Mouse (Mus musculus) midbrain, embryonic 13.5 days (tissue): Measurements from ENCODE around the gene Mcf2l. TPM values are rescaled to one million over a fixed set of nuclear protein-coding genes. Genes with fewer than 3 reads are reported as not detected.

Experiments
- ATAC-seq: fragments of 200-750 bp; cut with Nextera tagmentation; 2 replicates; pipeline ENCODE4 v1.8.0; 2017; ENCODE audit warnings: mild to moderate bottlenecking, moderate TSS enrichment, moderate library complexity
- H3K27ac ChIP-seq: fragments of 300-500 bp; sonication (generic); 2 replicates; pipeline ENCODE4 v1.5.1; 2015; ENCODE audit warnings: inconsistent platforms, mild to moderate bottlenecking, moderate library complexity
- H3K27me3 ChIP-seq: fragments of 300-500 bp; sonication (generic); 2 replicates; pipeline ENCODE4 v1.6.1; 2015; ENCODE audit warnings: mild to moderate bottlenecking, inconsistent platforms
- H3K36me3 ChIP-seq: fragments of 300-500 bp; sonication (generic); 2 replicates; pipeline ENCODE4 v1.6.1; 2015; ENCODE audit warnings: mild to moderate bottlenecking, inconsistent platforms
- H3K4me1 ChIP-seq: fragments of 300-500 bp; sonication (generic); replicated peaks from 2 replicates; pipeline ENCODE4 v1.6.1; 2015; ENCODE audit warnings: inconsistent platforms
- H3K4me2 ChIP-seq: fragments of 300-500 bp; sonication (generic); replicated peaks from 2 replicates; pipeline ENCODE4 v1.6.1; 2015; ENCODE audit warnings: moderate library complexity, mild to moderate bottlenecking, inconsistent platforms
- H3K4me3 ChIP-seq: fragments of 300-500 bp; sonication (generic); replicated peaks from 2 replicates; pipeline ENCODE4 v1.5.1; 2015; ENCODE audit warnings: mild to moderate bottlenecking, inconsistent platforms
- H3K9ac ChIP-seq: fragments of 300-500 bp; sonication (generic); replicated peaks from 2 replicates; pipeline ENCODE4 v1.6.1; 2015; ENCODE audit warnings: mild to moderate bottlenecking, inconsistent platforms
- H3K9me3 ChIP-seq: fragments of 300-500 bp; sonication (generic); 2 replicates; pipeline ENCODE4 v1.6.1; 2016; ENCODE audit warnings: mild to moderate bottlenecking, inconsistent platforms
- WGBS: fragments of 180-500 bp; shearing (Covaris S2); methylation state at CpG from one replicate; pipeline ENCODE4 v1.1.7; 2015; 5-methylcytosine and 5-hydroxymethylcytosine counted together
- polyA plus RNA-seq: library from polyadenylated mRNA; unstranded; fragments of >200 nt; fragmentation: Nextera tagmentation; extraction: Ambion mirVana; gene quantifications from 2 replicates; pipeline ENCODE4 v1.2.1, GENCODE M21; 2015

Mcf2l gene
- polyA plus RNA-seq, 1 experiment from 2014 or later: 130 TPM

- no peak overlapping the region for H3K9ac ChIP-seq
- H3K4me1 ChIP-seq: no peaks in the 10 kb centered on the region
- H3K4me2 ChIP-seq: no peak overlapping the region
- H3K36me3 ChIP-seq: peaks cover 87% of the 10 kb centered on the region
- H3K4me3 ChIP-seq: no peak overlapping the region
- ATAC-seq: no peak
- WGBS: 82% methylated on average over 8 of the region's 8 CpGs
- no peaks in the 10 kb centered on the region for H3K27me3 ChIP-seq
- H3K27ac ChIP-seq: no peak overlapping the region
- no peaks in the 10 kb centered on the region for H3K9me3 ChIP-seq
Measured at GRCm38 (mm10) chr8:12987571-12987970, 114.0 kb downstream of the Mcf2l start.

DNA sequence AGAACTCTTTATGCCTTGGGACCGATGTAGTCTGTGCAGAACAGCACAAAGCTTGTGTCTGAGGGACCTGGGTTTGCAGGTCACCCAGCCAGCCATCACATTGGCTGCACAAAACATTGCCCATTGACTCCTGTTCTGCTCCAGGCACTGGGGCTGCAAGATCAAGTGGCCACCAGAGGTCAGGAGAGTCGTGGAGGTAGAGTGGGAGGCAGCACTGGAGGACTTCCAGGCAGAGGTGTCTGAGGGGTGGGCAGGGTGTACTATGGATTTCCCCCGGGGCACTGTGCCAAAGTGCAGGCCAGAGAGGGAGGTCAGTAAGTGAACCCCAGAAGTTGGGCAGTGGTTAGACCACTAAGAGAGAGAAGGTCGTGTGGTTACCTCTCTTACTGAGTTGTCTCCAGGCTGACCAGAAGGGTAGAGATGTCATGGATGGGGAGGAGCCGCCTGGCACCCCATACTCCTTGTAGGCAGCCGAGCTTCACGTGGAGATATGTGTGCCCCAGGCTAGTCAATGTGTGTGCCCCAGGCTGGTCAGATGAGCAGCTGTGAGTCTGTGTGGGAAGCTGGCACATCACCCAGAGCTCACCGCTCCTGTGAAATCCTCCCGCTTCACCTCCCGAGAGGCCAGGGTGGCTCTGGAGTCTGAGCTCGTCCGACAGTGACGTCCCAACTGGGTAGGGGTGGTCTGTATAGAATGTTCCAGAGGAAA lies 115.3 kb downstream of the Mcf2l start:
- Histone ChIP-seq H3K4me1 (no peaks in the 10 kb centered on the region), H3K27ac (no peak overlapping the region), H3K9me3 (no peaks in the 10 kb centered on the region), H3K4me2 (no peak overlapping the region), H3K4me3 (no peak overlapping the region), H3K9ac (no peak overlapping the region), H3K27me3 (no peaks in the 10 kb centered on the region), H3K36me3 (peaks cover 90% of the 10 kb centered on the region)
- no peak for ATAC-seq
- WGBS: 84% methylated on average over 13 of the region's 13 CpGs

DNA sequence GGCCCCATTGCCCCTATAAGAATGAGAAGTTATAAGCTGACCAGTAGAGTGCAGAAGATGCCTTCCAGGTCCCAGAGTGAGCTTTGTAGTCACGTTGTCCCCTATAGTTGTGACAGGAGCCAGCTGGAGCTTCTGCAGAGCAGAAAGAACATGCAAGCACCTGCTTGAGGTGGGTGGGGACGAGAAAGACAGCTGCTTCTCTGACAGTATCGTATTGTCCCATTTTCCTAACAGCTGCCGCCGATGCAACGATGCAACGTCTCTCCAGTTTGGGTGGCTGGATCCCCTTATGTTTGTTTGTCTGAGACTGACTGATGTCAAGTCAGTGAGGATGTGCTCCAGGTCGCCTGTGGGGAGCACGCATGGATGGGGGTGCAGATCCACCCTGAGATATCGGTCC lies 117.8 kb downstream of the Mcf2l start:
- no peak overlapping the region for H3K27ac ChIP-seq
- H3K4me1 ChIP-seq: no peaks in the 10 kb centered on the region
- H3K4me2 ChIP-seq: no peak overlapping the region
- no peak overlapping the region for H3K9ac ChIP-seq
- no peak for ATAC-seq
- no peaks in the 10 kb centered on the region for H3K27me3 ChIP-seq
- WGBS: 88% methylated on average over 10 of the region's 10 CpGs
- no peaks in the 10 kb centered on the region for H3K9me3 ChIP-seq
- no peak overlapping the region for H3K4me3 ChIP-seq
- peaks cover 89% of the 10 kb centered on the region for H3K36me3 ChIP-seq

GRCm38 (mm10) chr8:12994468-12994867 lies 120.9 kb downstream of the Mcf2l start:
- 85% methylated on average over 5 of the region's 5 CpGs for WGBS
- Histone ChIP-seq H3K36me3 (peaks cover 91% of the 10 kb centered on the region), H3K9me3 (no peaks in the 10 kb centered on the region), H3K27me3 (no peaks in the 10 kb centered on the region), H3K9ac (no peak overlapping the region), H3K4me1 (no peaks in the 10 kb centered on the region), H3K4me2 (no peak overlapping the region), H3K4me3 (no peak overlapping the region), H3K27ac (no peak overlapping the region)
- no peak for ATAC-seq

GRCm38 (mm10) chr8:12995481-12995880 lies 121.9 kb downstream of the Mcf2l start:
- Histone ChIP-seq H3K4me2 (no peak overlapping the region), H3K9me3 (no peaks in the 10 kb centered on the region), H3K4me1 (no peaks in the 10 kb centered on the region), H3K4me3 (no peak overlapping the region), H3K36me3 (peaks cover 92% of the 10 kb centered on the region), H3K27ac (no peak overlapping the region), H3K9ac (no peak overlapping the region), H3K27me3 (no peaks in the 10 kb centered on the region)
- WGBS: 71% methylated on average over 5 of the region's 5 CpGs
- ATAC-seq: no peak

- H3K36me3 ChIP-seq: peaks cover 93% of the 10 kb centered on the region
Measured at GRCm38 (mm10) chr8:12996831-12997275, 123.2 kb downstream of the Mcf2l start.

DNA sequence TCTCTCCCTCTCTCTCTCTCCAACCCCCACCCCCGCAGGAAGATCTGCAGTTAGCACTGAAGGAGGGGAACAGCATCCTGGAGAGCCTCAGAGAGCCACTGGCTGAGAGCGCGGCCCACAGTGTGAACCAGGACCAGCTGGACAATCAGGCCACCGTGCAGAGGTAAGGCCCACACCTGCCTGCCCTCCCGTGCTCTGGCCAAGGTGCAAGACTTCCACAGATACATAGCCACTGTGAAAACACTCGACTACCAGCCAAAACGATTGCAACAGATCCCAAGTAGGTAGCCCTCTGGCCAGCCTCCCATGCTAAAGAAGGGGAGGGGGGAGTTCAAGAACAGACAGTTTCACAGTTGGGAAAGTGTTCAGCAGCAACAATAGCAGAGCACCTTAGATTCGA lies 124.7 kb downstream of the Mcf2l start:
- H3K36me3 ChIP-seq: peaks cover 99% of the 10 kb centered on the region
- H3K4me1 ChIP-seq: no peaks in the 10 kb centered on the region
- ATAC-seq: no peak
- no peak overlapping the region for H3K27ac ChIP-seq
- H3K4me3 ChIP-seq: no peak overlapping the region
- H3K9ac ChIP-seq: no peak overlapping the region
- H3K9me3 ChIP-seq: no peaks in the 10 kb centered on the region
- WGBS: 90% methylated on average over 8 of the region's 8 CpGs
- no peaks in the 10 kb centered on the region for H3K27me3 ChIP-seq
- no peak overlapping the region for H3K4me2 ChIP-seq

More at GRCm38 (mm10) chr8:12996831-12997275, 123.2 kb downstream of the Mcf2l start:
- Histone ChIP-seq H3K27ac (no peak overlapping the region), H3K9ac (no peak overlapping the region), H3K4me3 (no peak overlapping the region), H3K27me3 (no peaks in the 10 kb centered on the region), H3K4me1 (no peaks in the 10 kb centered on the region), H3K9me3 (no peaks in the 10 kb centered on the region), H3K4me2 (no peak overlapping the region)
- ATAC-seq: no peak
- 86% methylated on average over 8 of the region's 8 CpGs for WGBS

DNA sequence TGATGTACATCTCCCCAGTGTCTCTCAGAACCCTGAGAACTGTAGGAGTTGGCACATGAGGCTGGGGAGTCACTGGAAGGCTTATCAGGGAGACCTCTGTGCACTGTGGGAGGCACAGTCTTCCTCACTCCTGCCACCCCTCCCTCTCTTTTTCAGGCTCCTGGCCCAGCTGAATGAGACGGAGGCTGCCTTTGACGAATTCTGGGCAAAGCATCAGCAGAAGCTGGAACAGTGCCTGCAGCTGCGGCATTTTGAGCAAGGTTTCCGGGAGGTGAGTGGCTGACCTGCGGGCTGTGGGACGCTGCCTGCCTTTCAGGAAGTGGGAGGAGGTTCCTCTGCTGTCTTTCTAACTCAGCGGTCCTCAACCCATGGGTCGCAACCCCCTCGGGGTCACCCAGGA lies 126.2 kb downstream of the Mcf2l start:
- Histone ChIP-seq H3K27ac (no peak overlapping the region), H3K4me2 (no peak overlapping the region), H3K27me3 (no peaks in the 10 kb centered on the region), H3K9ac (no peak overlapping the region), H3K36me3 (peaks cover 99% of the 10 kb centered on the region), H3K4me1 (no peaks in the 10 kb centered on the region), H3K4me3 (no peak overlapping the region), H3K9me3 (no peaks in the 10 kb centered on the region)
- no peak for ATAC-seq
- 91% methylated on average over 9 of the region's 9 CpGs for WGBS

DNA sequence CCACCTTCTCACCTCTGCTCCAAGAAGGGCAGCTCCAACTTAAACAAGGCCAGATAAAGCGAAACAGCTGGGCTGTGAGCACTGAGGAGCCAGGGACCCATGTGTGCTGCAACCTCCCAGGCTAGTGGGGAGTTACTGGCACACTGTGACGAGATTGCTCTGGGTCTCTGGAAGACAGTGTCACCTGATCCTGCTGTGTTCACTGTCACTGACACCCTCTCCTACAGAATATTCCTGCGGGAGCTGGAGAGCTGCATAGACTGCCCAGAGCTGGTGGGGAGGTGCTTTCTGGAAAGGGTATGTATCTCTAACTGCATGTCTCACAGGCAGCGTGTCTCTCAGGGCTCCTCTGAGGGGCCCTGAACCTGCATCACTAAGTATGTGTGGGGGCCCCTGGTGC lies 133.9 kb downstream of the Mcf2l start:
- Histone ChIP-seq H3K27ac (no peak overlapping the region), H3K4me2 (no peak overlapping the region), H3K36me3 (peaks cover 100% of the 10 kb centered on the region), H3K27me3 (no peaks in the 10 kb centered on the region), H3K9me3 (no peaks in the 10 kb centered on the region), H3K4me3 (no peak overlapping the region), H3K9ac (no peak overlapping the region), H3K4me1 (no peaks in the 10 kb centered on the region)
- 91% methylated on average over 4 of the region's 4 CpGs for WGBS
- no peak for ATAC-seq

- Histone ChIP-seq H3K4me2 (no peak overlapping the region), H3K9me3 (no peaks in the 10 kb centered on the region), H3K4me1 (no peaks in the 10 kb centered on the region), H3K27ac (no peak overlapping the region), H3K9ac (no peak overlapping the region), H3K4me3 (no peak overlapping the region), H3K36me3 (peaks cover 100% of the 10 kb centered on the region), H3K27me3 (no peaks in the 10 kb centered on the region)
- 74% methylated on average over 4 of the region's 4 CpGs for WGBS
- no peak for ATAC-seq
Measured at GRCm38 (mm10) chr8:13010313-13010712, 136.7 kb downstream of the Mcf2l start.

GRCm38 (mm10) chr8:13019560-13019959 lies 146.0 kb downstream of the Mcf2l start:
- peaks cover 68% of the 10 kb centered on the region for H3K36me3 ChIP-seq

DNA sequence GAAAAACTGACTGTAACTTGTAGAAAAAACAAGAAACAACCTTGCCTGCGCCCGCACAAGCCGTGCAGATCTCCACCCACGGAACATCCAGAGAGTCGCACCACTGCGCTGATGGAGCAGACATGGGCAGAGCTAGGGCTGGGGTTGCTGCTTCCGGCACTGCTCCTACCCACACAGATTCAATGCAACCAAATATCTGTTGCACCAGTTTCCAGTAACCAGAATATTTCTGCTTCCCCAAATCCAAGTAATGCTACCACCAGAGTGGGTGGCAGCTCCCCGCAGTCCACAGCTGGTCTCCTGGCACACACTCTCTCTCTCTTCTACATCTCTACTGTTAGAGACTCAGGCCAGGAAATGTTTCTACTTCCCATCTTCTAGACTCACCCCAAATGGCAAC lies 148.2 kb downstream of the Mcf2l start:
- Histone ChIP-seq H3K9ac (no peak overlapping the region), H3K4me3 (no peak overlapping the region), H3K4me2 (no peak overlapping the region), H3K36me3 (peaks cover 50% of the 10 kb centered on the region), H3K27me3 (no peaks in the 10 kb centered on the region), H3K9me3 (no peaks in the 10 kb centered on the region), H3K27ac (no peak overlapping the region), H3K4me1 (no peaks in the 10 kb centered on the region)
- ATAC-seq: no peak
- WGBS: 95% methylated on average over 8 of the region's 8 CpGs

More at GRCm38 (mm10) chr8:13019560-13019959, 146.0 kb downstream of the Mcf2l start:
- H3K4me2 ChIP-seq: no peak overlapping the region
- H3K4me3 ChIP-seq: no peak overlapping the region
- no peaks in the 10 kb centered on the region for H3K9me3 ChIP-seq
- WGBS: 70% methylated on average over 4 of the region's 4 CpGs
- no peak for ATAC-seq
- H3K27ac ChIP-seq: no peak overlapping the region
- H3K4me1 ChIP-seq: no peaks in the 10 kb centered on the region
- H3K9ac ChIP-seq: no peak overlapping the region
- no peaks in the 10 kb centered on the region for H3K27me3 ChIP-seq
